Comparison of ENCODE assay signal across 8 mouse cellular contexts in the genomic region with DNA sequence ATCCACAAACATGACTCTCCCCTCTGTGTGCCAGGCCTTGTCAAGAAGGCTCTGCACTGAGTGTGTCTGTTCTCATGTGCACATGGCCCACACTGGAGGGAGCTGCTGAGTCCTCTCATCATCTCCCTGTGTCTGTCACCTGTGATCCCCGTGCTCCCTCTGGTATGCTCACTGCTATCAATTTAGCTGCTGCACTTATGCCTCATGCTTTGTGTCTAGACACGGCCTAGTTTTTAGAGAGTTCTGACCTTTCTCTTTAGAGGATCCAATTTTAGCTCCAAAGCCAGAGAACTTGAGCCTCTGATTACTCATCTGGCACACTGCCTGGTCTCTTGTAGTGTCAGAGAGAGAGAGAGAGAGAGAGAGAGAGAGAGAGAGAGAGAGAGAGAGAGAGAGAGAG. TPM values are rescaled to one million over a fixed set of nuclear protein-coding genes. Genes with fewer than 3 reads are reported as not detected.
DNase-seq lines count a peak whose midpoint lies in the region; ATAC-seq lines count a peak whose summit lies in the region.

No protein-coding gene starts in this region.

- peak; percentile 88 for DNase-seq in embryonic facial prominence, embryonic 14.5 days (ENCODE audit: low spot score)
- DNase-seq in embryonic facial prominence, embryonic 10.5 days (ENCODE audit: low spot score) = no peak
- peak; percentile 24 for DNase-seq in thymus, postnatal 4 days
- no peak for DNase-seq in thymus, postnatal 14 days
- no peak for DNase-seq in spleen, postnatal 10 days (ENCODE audit: low spot score in 2 of 2)
- DNase-seq in right cerebral cortex, adult 2 months (ENCODE audit: low spot score in 2 of 2) = no peak

- 40% methylated on average over 2 of the region's 2 CpGs for WGBS in embryonic facial prominence, embryonic 14.5 days
- 79% methylated on average over 2 of the region's 2 CpGs for whole genome bisulfite sequencing in embryonic facial prominence, embryonic 10.5 days
- 16% methylated on average over 2 of the region's 2 CpGs for WGBS in heart, embryonic 11.5 days (ENCODE audit: insufficient replicate concordance)

- 0 out of 2 replicates have a peak, but pooled peaks cover under 1% of the 10 kb centered on the region for H3K9me3 ChIP-seq in embryonic facial prominence, embryonic 14.5 days (ENCODE audit: control insufficient read depth, low read length)
- H3K9me3 ChIP-seq in embryonic facial prominence, embryonic 10.5 days = no peaks in the 10 kb centered on the region
- no peaks in the 10 kb centered on the region for H3K9me3 ChIP-seq in heart, embryonic 11.5 days (replicated peaks; ENCODE audit: control insufficient read depth, low read length)

- H3K27ac ChIP-seq in embryonic facial prominence, embryonic 14.5 days (replicated peaks; ENCODE audit: low read depth, low read length) = no peak overlapping the region
- H3K27ac ChIP-seq in embryonic facial prominence, embryonic 10.5 days (replicated peaks) = no peak overlapping the region
- H3K27ac ChIP-seq in heart, embryonic 11.5 days (ENCODE audit: low read depth, low read length) = 0 out of 2 replicates have a peak overlapping the region, but pooled peaks have one; percentile 18

- no peak for ATAC-seq in embryonic facial prominence, embryonic 14.5 days (ENCODE audit: low read depth)
- ATAC-seq in heart, embryonic 11.5 days (replicated peaks; ENCODE audit: insufficient number of reproducible peaks, low FRiP score, low TSS enrichment) = peak; percentile 55; the same call in 1 of the 2 replicates
- no peak for ATAC-seq in granulocyte monocyte progenitor cell, adult 5-6 weeks (replicated peaks; ENCODE audit: poor library complexity, severe bottlenecking)

- H3K27me3 ChIP-seq in embryonic facial prominence, embryonic 14.5 days (replicated peaks; ENCODE audit: control insufficient read depth, insufficient read depth, low read length) = no peaks in the 10 kb centered on the region
- H3K27me3 ChIP-seq in embryonic facial prominence, embryonic 10.5 days (replicated peaks; ENCODE audit: low read depth, poor library complexity, severe bottlenecking) = no peaks in the 10 kb centered on the region
- H3K27me3 ChIP-seq in heart, embryonic 11.5 days (ENCODE audit: control insufficient read depth, insufficient read depth, low read length) = no peaks in the 10 kb centered on the region

- no peak overlapping the region for H3K4me2 ChIP-seq in embryonic facial prominence, embryonic 14.5 days (ENCODE audit: low read depth, low read length)
- H3K4me2 ChIP-seq in heart, embryonic 11.5 days = no peak overlapping the region

- H3K36me3 ChIP-seq in embryonic facial prominence, embryonic 14.5 days (ENCODE audit: control insufficient read depth, insufficient read depth, low read length) = no peaks in the 10 kb centered on the region
- H3K36me3 ChIP-seq in embryonic facial prominence, embryonic 10.5 days (replicated peaks) = no peaks in the 10 kb centered on the region
- H3K36me3 ChIP-seq in heart, embryonic 11.5 days (ENCODE audit: control insufficient read depth, insufficient read depth, low read length) = no peaks in the 10 kb centered on the region

- H3K4me3 ChIP-seq in embryonic facial prominence, embryonic 14.5 days (ENCODE audit: low read depth, low read length) = no peak overlapping the region
- H3K4me3 ChIP-seq in embryonic facial prominence, embryonic 10.5 days = no peak overlapping the region
- no peak overlapping the region for H3K4me3 ChIP-seq in heart, embryonic 11.5 days (ENCODE audit: low read depth, low read length)

- no peak overlapping the region for H3K9ac ChIP-seq in embryonic facial prominence, embryonic 14.5 days (ENCODE audit: low read depth, low read length)
- H3K9ac ChIP-seq in heart, embryonic 11.5 days (ENCODE audit: low read depth, low read length) = no peak overlapping the region

- H3K4me1 ChIP-seq in embryonic facial prominence, embryonic 14.5 days (ENCODE audit: control insufficient read depth, insufficient read depth, low read length) = 0 out of 2 replicates have a peak, but pooled peaks cover 3% of the 10 kb centered on the region
- H3K4me1 ChIP-seq in embryonic facial prominence, embryonic 10.5 days = no peaks in the 10 kb centered on the region
- 0 out of 2 replicates have a peak, but pooled peaks cover 3% of the 10 kb centered on the region for H3K4me1 ChIP-seq in heart, embryonic 11.5 days (ENCODE audit: control insufficient read depth, insufficient read depth, low read length)

RNA-seq across cellular contexts. Expression of a gene that starts 42.0 kb away (rescaled TPM):
- polyA plus RNA-seq in embryonic facial prominence, embryonic 14.5 days (2014; fragmentation: Nextera tagmentation; extraction: Ambion mirVana) = 1.8 and 2.5 TPM in 2 replicates
- polyA plus RNA-seq in embryonic facial prominence, embryonic 10.5 days (2016; fragmentation: Nextera tagmentation; extraction: Ambion mirVana) = 0.35 and 0.43 TPM in 2 replicates
- polyA plus RNA-seq in heart, embryonic 11.5 days (2014; fragmentation: Nextera tagmentation; extraction: Ambion mirVana) = 0.97 and 1.2 TPM in 2 replicates
- not detected in 2 replicates for total RNA-seq in granulocyte monocyte progenitor cell, adult 5-6 weeks (2014; fragmentation: Nextera tagmentation)
- total RNA-seq in granulocyte monocyte progenitor cell, adult 5-6 weeks (2017) = 0.82 TPM in 1 of 2 replicates, not detected in the other

Comparison
In these comparisons a context has a peak if more than half of its experiments do, and no peak if none do; other contexts are left out.
1. DNase-seq: peak in embryonic facial prominence, embryonic 14.5 days (single experiment) and thymus, postnatal 4 days (single experiment); none in embryonic facial prominence, embryonic 10.5 days (single experiment), thymus, postnatal 14 days (single experiment), spleen, postnatal 10 days (0 of 2) and right cerebral cortex, adult 2 months (0 of 2).